Mouse (Mus musculus) spleen, postnatal 14 days (tissue): Measurements from ENCODE around the gene Zmiz1.

Experiments
- DNase-seq, 2 experiments: peaks; one replicate each; pipeline ENCODE4 v3.0.0; 2021 to 2022; ENCODE audit warnings: low spot score in 2 of 2

The Zmiz1 gene

DNA sequence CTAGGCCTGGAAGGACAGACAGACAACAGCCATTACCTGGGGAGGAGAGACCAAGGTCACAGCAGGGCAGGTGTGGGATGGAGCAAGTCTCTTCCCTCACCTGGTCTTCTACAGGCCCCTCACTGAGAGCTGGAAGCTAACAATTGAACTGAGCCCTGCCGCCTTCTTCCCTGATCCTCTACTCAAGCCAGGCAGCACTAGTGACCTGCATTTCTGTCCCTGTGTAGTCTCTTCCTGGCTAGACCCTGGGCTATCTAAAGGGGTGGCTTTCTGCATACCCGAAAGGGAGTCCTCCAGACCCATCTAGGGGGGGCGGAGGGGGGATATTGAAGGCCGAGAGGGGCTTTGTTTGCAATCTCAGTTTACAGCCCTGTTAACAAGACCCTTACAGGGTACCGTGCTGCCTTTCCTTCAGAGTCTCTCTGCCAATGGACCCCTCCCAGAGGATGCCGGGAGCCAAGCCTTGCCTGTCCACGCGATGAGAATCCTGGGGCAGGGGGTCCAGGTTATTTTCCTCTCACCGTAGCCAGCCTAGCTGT lies 152.2 kb downstream of the Zmiz1 start:
- no peak for DNase-seq

GRCm38 (mm10) chr14:25611815-25612698 lies 153.1 kb downstream of the Zmiz1 start:
- DNase-seq: no peak

GRCm38 (mm10) chr14:25613942-25614575 lies 155.1 kb downstream of the Zmiz1 start:
- no peak for DNase-seq

- DNase-seq: no peak
Measured at GRCm38 (mm10) chr14:25614684-25615083, 155.7 kb downstream of the Zmiz1 start.

- no peak for DNase-seq
Measured at GRCm38 (mm10) chr14:25615602-25616001, 156.6 kb downstream of the Zmiz1 start.

GRCm38 (mm10) chr14:25616009-25616723 lies 157.2 kb downstream of the Zmiz1 start:
- DNase-seq: no peak

DNA sequence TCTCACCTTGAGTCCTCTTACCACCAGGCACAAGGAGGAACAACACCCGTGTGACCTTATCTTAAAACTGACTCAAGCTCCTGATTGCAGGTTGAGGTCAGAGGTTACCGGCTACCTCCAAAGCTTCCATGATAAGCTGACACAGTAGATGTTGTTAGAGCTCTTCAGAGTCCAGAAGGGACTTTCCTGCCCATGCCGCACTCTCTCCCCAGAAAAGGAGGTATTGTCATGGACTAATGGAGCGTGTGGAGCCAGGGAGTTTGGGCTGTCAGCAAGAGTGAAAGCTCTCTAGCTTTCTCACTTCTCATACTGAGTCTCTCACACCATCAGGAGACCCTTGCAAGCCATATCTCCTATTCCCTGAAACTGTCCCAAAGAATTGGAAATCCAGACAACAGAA lies 158.3 kb downstream of the Zmiz1 start:
- no peak for DNase-seq

- DNase-seq: no peak
Measured at GRCm38 (mm10) chr14:25619066-25619762, 160.2 kb downstream of the Zmiz1 start.

DNA sequence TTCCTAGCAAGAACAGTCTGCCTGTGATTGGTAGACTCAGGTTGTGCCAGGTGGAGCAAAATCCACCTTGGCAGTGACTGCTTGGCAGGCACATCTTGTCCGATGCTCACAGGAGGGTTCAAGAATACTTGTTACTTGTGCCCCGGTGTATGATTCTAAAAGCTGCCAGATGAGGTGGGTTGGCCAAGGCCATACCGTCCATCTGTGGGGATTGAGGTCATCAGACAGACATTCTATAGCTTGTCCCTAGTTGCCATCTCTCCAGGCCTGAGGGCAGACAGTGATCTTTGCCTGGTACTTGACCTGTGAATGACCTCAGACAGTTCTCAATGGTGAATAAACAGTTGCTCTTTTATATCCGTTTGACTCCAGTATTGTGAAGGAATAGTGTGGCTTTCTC lies 161.8 kb downstream of the Zmiz1 start:
- DNase-seq: no peak

GRCm38 (mm10) chr14:25623698-25624097 lies 164.7 kb downstream of the Zmiz1 start:
- no peak for DNase-seq

- DNase-seq: no peak
Measured at GRCm38 (mm10) chr14:25624659-25625058, 165.7 kb downstream of the Zmiz1 start.

DNA sequence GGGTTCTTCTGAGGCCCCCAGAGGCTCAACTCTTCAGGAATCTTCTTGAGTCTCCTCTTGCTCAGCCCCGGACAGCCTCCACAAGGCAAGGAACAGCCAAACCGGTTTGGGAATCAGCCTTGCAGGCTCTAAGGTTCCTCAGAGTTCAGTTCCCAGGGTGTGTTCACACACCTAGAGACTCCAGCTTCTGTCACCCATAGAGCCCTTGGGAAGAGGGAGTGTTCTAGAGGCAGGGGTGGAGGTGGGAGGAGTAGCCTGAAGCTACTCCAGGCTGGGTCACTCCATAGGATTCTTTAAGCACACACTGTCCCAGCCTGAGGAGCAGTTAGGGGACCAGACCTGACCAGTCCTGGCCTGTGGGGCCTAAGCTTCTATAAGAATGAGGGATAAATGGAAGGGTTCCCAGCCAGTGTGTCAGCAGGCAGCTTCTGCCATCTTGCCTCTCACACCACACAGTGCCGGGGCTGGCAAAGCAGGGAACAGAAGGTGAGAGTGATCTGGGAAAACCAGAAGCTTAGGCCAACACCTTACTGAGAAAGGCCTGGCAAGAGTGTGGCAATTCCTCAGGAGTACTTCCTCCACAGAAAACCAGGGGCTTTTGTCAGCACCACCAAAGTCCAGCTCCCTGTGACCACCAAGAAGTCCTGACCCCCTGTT lies 168.7 kb downstream of the Zmiz1 start:
- DNase-seq: no peak

DNA sequence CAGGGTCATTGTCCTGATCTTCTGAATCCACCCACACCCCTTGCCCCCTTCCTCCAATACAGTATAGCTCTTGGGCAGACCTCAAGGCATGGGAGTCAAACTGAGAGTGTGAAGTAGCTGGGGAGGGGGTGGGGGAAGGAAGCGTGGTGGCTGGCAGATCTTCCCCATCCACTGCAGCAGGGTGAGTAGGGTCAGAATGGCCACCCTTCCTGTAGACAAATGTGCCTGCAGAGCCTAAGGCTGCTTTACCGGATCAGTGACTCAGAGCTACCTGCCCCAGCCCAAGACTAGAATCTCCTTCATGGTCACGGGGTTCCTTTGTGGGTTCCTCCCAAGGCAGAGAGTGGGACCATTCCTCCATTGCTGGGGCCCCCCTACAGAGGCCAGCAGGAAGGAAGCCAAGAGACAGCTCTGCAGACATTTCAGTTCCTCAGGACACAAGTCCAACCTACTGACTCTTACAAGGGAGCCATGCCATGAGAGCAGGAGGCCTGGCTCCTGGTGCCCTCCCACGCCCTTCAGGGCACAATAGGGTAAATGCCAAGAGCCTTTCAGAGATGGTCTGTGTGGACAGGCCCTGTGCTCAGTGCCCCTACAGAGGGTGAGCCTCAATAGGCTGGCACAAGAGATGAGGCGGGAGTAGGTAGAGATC lies 169.6 kb downstream of the Zmiz1 start:
- no peak for DNase-seq

DNA sequence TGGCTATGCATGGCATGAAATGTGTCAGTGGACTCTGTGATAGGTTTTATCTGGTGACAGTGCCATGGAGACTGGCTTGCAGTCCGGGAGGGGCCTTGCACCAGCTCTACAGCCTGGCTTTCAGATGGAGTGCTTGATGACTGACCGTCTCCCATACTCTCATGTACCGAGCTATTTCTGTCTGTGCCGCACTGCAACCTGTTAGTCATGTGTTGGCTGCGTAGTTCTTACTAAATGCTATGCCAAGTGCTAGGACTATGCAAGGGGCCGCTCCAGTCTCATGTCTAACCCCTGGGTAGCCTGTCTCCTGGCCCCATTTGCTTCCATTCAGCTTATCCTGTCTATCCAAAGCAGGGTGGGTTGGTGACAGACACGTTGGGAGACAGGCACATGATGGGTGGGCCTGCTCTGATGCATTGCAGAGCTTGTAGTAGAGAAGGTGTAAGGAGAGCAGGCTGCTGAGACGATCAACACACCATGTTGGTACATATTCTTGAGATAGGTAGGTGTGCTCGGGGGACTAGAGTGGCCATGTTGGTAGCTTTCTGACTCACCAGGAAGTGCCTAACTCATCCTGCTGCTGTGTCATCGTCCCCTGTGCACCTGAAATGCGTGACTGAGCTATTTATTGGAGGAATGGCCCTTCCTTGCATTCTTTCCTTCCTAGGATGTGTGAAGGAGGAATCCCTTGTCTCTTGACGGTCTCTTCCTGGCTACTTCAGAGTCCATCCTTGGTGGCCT lies 171.1 kb downstream of the Zmiz1 start:
- DNase-seq: no peak

- DNase-seq: no peak
Measured at GRCm38 (mm10) chr14:25630647-25631409, 171.8 kb downstream of the Zmiz1 start.

GRCm38 (mm10) chr14:25631481-25631880 lies 172.5 kb downstream of the Zmiz1 start:
- no peak for DNase-seq

- DNase-seq: no peak
Measured at GRCm38 (mm10) chr14:25633539-25634300, 174.7 kb downstream of the Zmiz1 start.

DNA sequence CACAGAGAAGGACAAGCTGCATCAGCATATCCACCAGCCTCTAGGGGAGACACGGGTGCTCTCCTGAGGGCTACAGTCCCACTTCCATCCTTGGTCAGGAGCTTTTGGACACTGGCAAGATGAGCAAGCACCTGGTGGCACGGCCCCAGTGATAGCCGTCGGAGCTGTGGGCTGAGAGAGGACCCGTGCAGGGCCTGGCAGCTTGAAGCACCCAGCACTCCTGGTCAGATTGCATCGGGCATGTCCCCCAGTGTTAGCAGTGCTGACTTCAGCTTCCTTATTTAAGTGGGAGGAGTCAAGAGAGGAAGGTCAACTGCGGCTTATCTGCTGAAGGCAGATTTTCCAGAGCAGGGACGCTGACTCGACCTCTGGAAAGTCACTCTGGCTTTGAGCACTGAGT lies 175.3 kb downstream of the Zmiz1 start:
- no peak for DNase-seq
